Mouse (Mus musculus) intestine, postnatal 0 days (tissue): ENCODE results near the gene Ist1. TPM values are rescaled to one million over a fixed set of nuclear protein-coding genes. Genes with fewer than 3 reads are reported as not detected.

Experiments
- ATAC-seq: fragments of 200-750 bp; cut with Nextera tagmentation; 2 replicates; pipeline ENCODE4 v1.8.0; 2017; ENCODE audit warnings: mild to moderate bottlenecking, moderate TSS enrichment, moderate library complexity
- H3K27ac ChIP-seq: fragments of 300-500 bp; sonication (generic); 2 replicates; pipeline ENCODE4 v1.5.1; 2014; ENCODE audit warnings: mild to moderate bottlenecking, low read depth, low read length, moderate library complexity
- H3K27me3 ChIP-seq: fragments of 300-500 bp; sonication (generic); replicated peaks from 2 replicates; pipeline ENCODE4 v1.6.1; 2014; ENCODE audit warnings: low read length, mixed read lengths; ENCODE audit not compliant: control insufficient read depth, insufficient read depth
- H3K36me3 ChIP-seq: fragments of 300-500 bp; sonication (generic); 2 replicates; pipeline ENCODE4 v1.6.1; 2014; ENCODE audit warnings: mild to moderate bottlenecking, moderate library complexity; ENCODE audit not compliant: control insufficient read depth, insufficient read depth
- H3K4me1 ChIP-seq: fragments of 300-500 bp; sonication (generic); replicated peaks from 2 replicates; pipeline ENCODE4 v1.6.1; 2014; ENCODE audit warnings: antibody characterized with exemption, low read length, mixed read lengths; ENCODE audit not compliant: control insufficient read depth, insufficient read depth
- H3K4me2 ChIP-seq: fragments of 300-500 bp; sonication (generic); replicated peaks from 2 replicates; pipeline ENCODE4 v1.6.1; 2014; ENCODE audit warnings: low read depth, mild to moderate bottlenecking, moderate library complexity
- H3K4me3 ChIP-seq: fragments of 300-500 bp; sonication (generic); 2 replicates; pipeline ENCODE4 v1.5.1; 2014; ENCODE audit warnings: low read depth, low read length
- H3K9ac ChIP-seq: fragments of 300-500 bp; sonication (generic); 2 replicates; pipeline ENCODE4 v1.6.1; 2014; ENCODE audit warnings: mild to moderate bottlenecking, low read depth, low read length
- H3K9me3 ChIP-seq: fragments of 300-500 bp; sonication (generic); 2 replicates; pipeline ENCODE4 v1.6.1; 2016; ENCODE audit warnings: mixed run types; ENCODE audit not compliant: control insufficient read depth
- CTCF ChIP-seq: sonication (generic); IDR thresholded peaks from 2 replicates; pipeline ENCODE4 v1.5.1; 2016; ENCODE audit warnings: low read depth, mild to moderate bottlenecking, control low read depth, antibody characterized with exemption, moderate library complexity
- WGBS: fragments of 180-500 bp; shearing (Covaris S2); extraction: QIAGEN DNeasy Blood & Tissue Kit; methylation state at CpG from one replicate; pipeline ENCODE4 v1.1.7; 2014; 5-methylcytosine and 5-hydroxymethylcytosine counted together
- polyA plus RNA-seq: library from polyadenylated mRNA; unstranded; fragments of >200 nt; fragmentation: Nextera tagmentation; extraction: Ambion mirVana; gene quantifications from 2 replicates; pipeline ENCODE4 v1.2.1, GENCODE M21; 2015

Gene Ist1
- polyA plus RNA-seq, 1 experiment from 2014 or later: 86.9 TPM

- no peak overlapping the region for H3K4me3 ChIP-seq
- H3K4me1 ChIP-seq: no peaks in the 10 kb centered on the region
- no peak overlapping the region for H3K4me2 ChIP-seq
- TF ChIP-seq CTCF: no peak
- ATAC-seq: no peak
- no peak overlapping the region for H3K9ac ChIP-seq
- no peak overlapping the region for H3K27ac ChIP-seq
- H3K27me3 ChIP-seq: no peaks in the 10 kb centered on the region
- H3K9me3 ChIP-seq: no peaks in the 10 kb centered on the region
- WGBS: 81% methylated on average over 11 of the region's 11 CpGs
- H3K36me3 ChIP-seq: no peaks in the 10 kb centered on the region
Observed at GRCm38 (mm10) chr8:109647331-109647730, 45.7 kb downstream of the Ist1 start.

GRCm38 (mm10) chr8:109641236-109641635 is 51.8 kb downstream of the Ist1 start:
- H3K9ac ChIP-seq: no peak overlapping the region
- H3K4me3 ChIP-seq: no peak overlapping the region
- no peaks in the 10 kb centered on the region for H3K4me1 ChIP-seq
- WGBS: 79% methylated on average over 5 of the region's 5 CpGs
- no peak for ATAC-seq
- H3K9me3 ChIP-seq: no peaks in the 10 kb centered on the region
- H3K4me2 ChIP-seq: no peak overlapping the region
- no peak for TF ChIP-seq CTCF
- H3K36me3 ChIP-seq: no peaks in the 10 kb centered on the region
- no peaks in the 10 kb centered on the region for H3K27me3 ChIP-seq
- H3K27ac ChIP-seq: no peak overlapping the region

GRCm38 (mm10) chr8:109640410-109640809 is 52.6 kb downstream of the Ist1 start:
- Histone ChIP-seq H3K4me1 (no peaks in the 10 kb centered on the region), H3K4me3 (no peak overlapping the region), H3K9me3 (no peaks in the 10 kb centered on the region), H3K27ac (no peak overlapping the region), H3K27me3 (no peaks in the 10 kb centered on the region), H3K4me2 (no peak overlapping the region), H3K9ac (no peak overlapping the region), H3K36me3 (no peaks in the 10 kb centered on the region)
- TF ChIP-seq CTCF: no peak
- no peak for ATAC-seq
- WGBS: 49% methylated on average over 7 of the region's 7 CpGs

- Histone ChIP-seq H3K27ac (no peak overlapping the region), H3K36me3 (no peaks in the 10 kb centered on the region), H3K9me3 (no peaks in the 10 kb centered on the region), H3K4me2 (no peak overlapping the region), H3K9ac (no peak overlapping the region), H3K27me3 (no peaks in the 10 kb centered on the region), H3K4me1 (no peaks in the 10 kb centered on the region), H3K4me3 (no peak overlapping the region)
- no peak for TF ChIP-seq CTCF
- 77% methylated on average over 5 of the region's 5 CpGs for WGBS
- no peak for ATAC-seq
Observed at GRCm38 (mm10) chr8:109638851-109639250, 54.2 kb downstream of the Ist1 start.

- TF ChIP-seq CTCF: no peak
- 89% methylated on average over 8 of the region's 8 CpGs for WGBS
- no peak overlapping the region for H3K4me2 ChIP-seq
- no peak overlapping the region for H3K4me3 ChIP-seq
- no peaks in the 10 kb centered on the region for H3K36me3 ChIP-seq
- no peaks in the 10 kb centered on the region for H3K27me3 ChIP-seq
- H3K27ac ChIP-seq: no peak overlapping the region
- no peak for ATAC-seq
- H3K9me3 ChIP-seq: no peaks in the 10 kb centered on the region
- no peak overlapping the region for H3K9ac ChIP-seq
- H3K4me1 ChIP-seq: no peaks in the 10 kb centered on the region
Observed at GRCm38 (mm10) chr8:109635146-109635545, 57.9 kb downstream of the Ist1 start.

- Histone ChIP-seq H3K9me3 (no peaks in the 10 kb centered on the region), H3K4me3 (no peak overlapping the region), H3K27ac (no peak overlapping the region), H3K9ac (no peak overlapping the region), H3K4me1 (no peaks in the 10 kb centered on the region), H3K27me3 (no peaks in the 10 kb centered on the region), H3K4me2 (no peak overlapping the region), H3K36me3 (no peaks in the 10 kb centered on the region)
- WGBS: 73% methylated on average over 5 of the region's 5 CpGs
- no peak for ATAC-seq
- TF ChIP-seq CTCF: no peak
Observed at GRCm38 (mm10) chr8:109632498-109632897, 60.6 kb downstream of the Ist1 start.

GRCm38 (mm10) chr8:109628638-109629037 is 64.4 kb downstream of the Ist1 start:
- no peak for TF ChIP-seq CTCF
- no peak for ATAC-seq

More at GRCm38 (mm10) chr8:109628638-109629037, 64.4 kb downstream of the Ist1 start:
- Histone ChIP-seq H3K4me1 (no peaks in the 10 kb centered on the region), H3K4me2 (no peak overlapping the region), H3K36me3 (no peaks in the 10 kb centered on the region), H3K9ac (no peak overlapping the region), H3K27me3 (no peaks in the 10 kb centered on the region), H3K4me3 (no peak overlapping the region), H3K9me3 (no peaks in the 10 kb centered on the region), H3K27ac (no peak overlapping the region)
- WGBS: 56% methylated on average over 6 of the region's 6 CpGs

Other genes starting within 250 kb of the Ist1 start
- gene Pmfbp1, start 199.2 kb downstream of the Ist1 start, polyA plus RNA-seq: not detected in 2 replicates
- 7.8 and 8.9 TPM in 2 replicates for gene Dhx38, start 127.4 kb downstream of the Ist1 start, polyA plus RNA-seq
- gene Txnl4b, start 127.4 kb downstream of the Ist1 start, polyA plus RNA-seq: 13.9 and 17.0 TPM in 2 replicates
- 0.47 and 0.50 TPM in 2 replicates for gene Hp, start 114.1 kb downstream of the Ist1 start, polyA plus RNA-seq
- 12.5 and 13.5 TPM in 2 replicates for gene Dhodh, start 84.6 kb downstream of the Ist1 start, polyA plus RNA-seq
- gene Pkd1l3, start 78.7 kb downstream of the Ist1 start, polyA plus RNA-seq: not detected in 2 replicates
- gene Zfp821, start 12.3 kb upstream of the Ist1 start, polyA plus RNA-seq: 6.4 and 6.6 TPM in 2 replicates
- 2.4 and 2.6 TPM in 2 replicates for gene Atxn1l, start 44.5 kb upstream of the Ist1 start, polyA plus RNA-seq
- 27.1 and 28.2 TPM in 2 replicates for gene Ap1g1, start 85.3 kb upstream of the Ist1 start, polyA plus RNA-seq
- gene Phlpp2, start 175.3 kb upstream of the Ist1 start, polyA plus RNA-seq: 3.1 and 4.1 TPM in 2 replicates